Mouse (Mus musculus): ENCODE measurements around the gene Plcb4.

Plcb4 gene

DNA sequence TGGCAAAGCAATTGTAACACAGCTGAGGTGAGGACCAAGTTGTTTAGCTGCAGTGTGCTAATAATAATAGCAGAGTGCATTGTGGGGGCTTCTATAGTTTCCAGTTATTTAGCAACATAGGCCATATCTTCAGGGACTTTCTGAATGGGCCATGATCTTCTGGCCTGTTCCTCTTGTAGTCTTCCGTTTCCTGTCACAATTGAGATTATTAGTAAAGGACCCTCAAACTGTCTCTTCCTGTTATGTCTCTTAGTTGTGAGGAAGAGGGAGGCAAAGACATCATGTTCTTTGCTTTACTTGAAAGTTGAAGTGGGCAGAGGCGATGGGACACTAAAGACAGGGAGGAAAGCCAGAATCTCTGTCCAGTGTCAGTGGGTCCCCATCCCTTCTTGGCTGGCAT, 195.2 kb downstream of the Plcb4 start:
- no peak for DNase-seq (ENCODE audit: low spot score in 2 of 2)

DNA sequence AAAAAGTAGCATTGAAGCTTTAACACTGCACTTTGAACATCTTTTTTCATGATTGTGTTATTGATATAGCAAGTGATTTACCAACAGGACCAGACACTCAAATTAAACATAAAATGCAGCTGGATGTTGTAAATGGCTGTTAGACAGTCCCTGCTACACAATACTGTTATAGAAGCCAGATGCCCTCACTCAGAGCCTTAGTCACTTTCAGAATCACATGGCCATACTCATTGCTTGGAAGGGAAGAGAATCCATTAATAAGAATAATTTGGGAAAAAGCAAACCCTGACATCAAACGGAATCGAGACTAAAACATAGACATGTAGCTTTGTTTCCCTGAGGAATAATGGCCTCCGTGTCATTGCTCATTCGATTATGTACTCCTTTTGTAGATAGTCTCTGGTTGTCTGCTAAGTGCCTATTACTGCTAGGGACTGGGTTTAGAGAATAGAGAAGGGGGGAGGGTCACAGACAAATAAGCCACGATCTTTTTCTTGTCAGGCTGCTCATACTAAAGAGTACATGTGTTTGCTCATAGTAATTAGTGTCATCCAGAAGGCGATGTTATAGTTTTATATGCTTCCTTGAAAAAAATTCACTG, 197.2 kb downstream of the Plcb4 start:
- no peak for DNase-seq (ENCODE audit: low spot score in 2 of 2)

DNA sequence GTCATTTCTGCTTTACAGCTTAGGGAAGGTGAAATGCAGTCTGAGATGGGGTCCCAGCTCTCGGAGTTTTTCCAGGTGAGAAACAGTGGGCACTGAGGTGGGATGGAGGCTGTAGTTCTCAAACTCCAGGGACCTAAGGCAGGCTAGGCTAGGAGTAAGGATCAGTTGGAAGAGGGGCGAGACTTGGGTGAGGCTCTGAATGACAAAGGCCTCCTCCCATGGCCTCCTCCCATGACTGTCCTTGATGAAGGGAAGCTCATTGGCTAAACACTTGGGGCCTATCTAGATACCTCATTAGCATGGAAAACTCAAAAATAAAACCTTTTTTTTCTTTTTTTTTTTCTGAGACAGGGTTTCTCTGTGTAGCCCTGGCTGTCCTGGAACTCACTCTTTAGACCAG, 198.0 kb downstream of the Plcb4 start:
- DNase-seq (ENCODE audit: low spot score in 2 of 2), result no peak

DNA sequence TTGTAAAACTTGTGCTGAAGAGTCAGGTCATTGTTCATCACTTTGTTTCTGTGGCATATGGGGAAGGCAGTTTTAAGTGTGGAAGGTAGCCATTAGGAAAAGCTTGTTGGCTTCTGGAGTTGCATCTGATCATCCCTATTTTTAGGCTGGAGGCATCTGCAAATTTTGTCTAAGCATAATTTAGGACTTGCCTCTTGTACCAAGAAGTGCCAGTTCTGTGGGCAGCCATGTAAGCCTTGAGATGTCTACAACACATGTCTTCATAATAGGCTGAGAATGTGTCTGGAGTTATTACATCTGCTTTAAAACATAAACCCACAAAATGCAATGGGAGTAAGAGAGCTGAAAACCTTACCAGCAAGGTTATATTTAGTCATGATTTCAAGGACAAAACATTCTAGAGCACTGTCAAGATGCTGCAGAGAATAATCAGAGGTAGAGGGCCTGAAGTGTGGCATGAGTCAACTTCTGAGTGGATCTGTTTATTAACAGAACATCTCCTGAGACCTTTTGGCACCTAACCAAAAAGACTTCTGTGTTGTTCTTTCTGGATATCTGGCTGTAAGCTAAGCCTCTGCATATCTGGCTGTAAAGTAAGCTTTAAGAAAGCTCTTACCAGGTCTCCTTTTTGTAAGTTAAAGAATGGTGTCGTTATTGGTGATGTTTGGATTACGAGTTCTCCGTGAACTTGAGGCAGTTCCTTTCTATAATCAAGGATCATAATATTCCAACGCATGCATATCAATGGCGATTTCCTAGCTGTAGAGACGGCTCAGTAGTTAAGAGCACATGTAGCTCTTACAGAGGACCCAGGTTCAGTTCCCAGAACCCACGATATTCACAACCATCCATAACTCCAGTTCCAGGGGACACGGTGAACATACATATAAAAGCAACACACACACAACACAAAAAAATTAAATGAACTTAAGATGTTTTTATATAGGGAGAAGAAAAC, 203.0 kb downstream of the Plcb4 start:
- DNase-seq (ENCODE audit: low spot score in 2 of 2), result no peak

DNA sequence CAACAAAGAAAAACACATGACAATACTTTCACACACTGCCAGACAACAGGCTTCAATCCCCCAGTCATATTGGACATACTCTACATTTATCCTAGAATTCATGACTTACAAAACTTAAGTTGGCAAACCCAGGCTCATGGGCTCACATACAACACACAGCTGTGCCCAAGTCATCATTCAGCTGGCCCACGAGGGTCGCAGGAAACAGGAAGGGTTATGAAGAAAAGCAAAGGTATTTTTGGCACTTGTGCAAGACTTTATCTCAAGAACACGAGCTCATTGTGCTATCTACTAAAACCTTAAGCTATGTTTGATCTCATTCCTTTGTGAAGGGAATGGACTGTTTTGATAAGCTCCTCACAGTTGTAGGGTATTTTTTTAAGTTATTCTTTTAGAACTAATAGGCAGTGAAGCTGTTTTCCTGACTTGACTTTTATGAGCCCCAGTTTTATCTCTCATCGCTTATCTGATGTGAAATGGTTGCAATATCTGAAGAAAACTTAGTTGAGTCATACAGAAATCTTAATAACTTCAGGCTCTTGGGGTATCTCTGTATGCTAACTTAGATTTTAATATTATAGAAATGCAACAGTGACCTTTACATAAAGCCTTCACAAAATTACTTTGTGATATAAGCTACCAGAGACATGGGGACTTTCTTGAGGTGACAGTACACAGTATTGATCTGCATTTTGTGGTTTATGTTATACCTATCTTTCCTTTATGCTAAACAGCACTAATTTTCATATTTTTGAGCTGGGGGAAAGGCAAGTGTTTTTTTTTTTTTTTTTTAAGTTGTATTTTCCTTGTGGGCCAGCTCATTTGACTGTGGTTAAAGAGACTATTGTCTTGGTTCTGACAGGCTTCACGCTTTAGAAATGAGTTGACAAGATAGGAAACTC, 203.9 kb downstream of the Plcb4 start:
- DNase-seq (ENCODE audit: low spot score in 2 of 2), result no peak

DNA sequence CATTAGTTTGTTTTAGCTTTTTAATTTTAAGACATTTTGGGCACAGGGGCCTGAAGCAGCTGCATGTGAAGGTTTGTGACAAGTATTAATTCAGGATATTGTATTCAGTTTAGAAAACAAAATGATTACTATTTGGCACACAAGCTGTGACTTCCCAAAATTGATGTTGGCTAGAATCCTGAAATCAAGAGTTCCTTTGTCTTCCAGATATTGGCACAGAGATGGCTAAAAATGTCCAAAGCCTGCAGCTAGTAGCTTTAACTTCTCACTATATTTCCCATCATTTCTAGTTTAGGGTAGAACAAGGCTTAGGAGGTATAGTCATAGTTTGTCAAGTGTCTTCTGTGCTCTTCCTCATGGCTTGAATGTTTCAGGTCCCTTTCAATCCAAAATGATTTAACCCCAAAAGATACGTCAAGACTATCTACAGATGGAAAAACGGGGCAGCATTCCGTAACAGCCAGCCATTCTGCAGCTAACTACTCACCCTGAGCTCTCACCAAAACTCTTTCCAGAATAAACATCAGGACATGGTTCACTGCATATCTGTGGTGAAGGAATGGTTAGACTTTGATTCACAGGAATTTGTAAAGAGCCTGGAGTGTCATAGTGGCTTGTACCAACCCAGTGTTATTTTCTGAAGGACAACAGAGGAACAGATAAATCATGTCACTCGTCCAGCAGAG, 204.7 kb downstream of the Plcb4 start:
- DNase-seq (ENCODE audit: low spot score in 2 of 2), result no peak

DNA sequence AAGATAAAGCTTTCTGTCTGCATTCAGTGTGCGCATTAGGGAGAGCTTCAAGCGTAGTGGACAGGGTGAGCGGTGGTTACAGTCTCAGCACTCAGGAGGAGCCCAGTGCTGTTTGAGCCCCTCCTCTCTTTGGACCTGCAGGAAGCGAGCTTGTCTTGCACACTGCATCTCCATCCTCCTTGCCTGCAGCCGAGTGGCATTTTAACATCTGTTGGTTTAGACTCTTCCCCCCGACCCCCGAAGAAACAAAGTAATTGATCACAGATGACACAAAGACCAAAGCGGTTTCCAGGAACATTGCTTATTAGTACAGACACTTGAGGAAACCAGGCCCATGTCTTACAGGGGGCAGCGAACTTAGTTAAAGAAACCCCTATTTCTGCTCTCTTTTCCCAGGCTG, 207.6 kb downstream of the Plcb4 start:
- no peak for DNase-seq (ENCODE audit: low spot score in 2 of 2)

DNA sequence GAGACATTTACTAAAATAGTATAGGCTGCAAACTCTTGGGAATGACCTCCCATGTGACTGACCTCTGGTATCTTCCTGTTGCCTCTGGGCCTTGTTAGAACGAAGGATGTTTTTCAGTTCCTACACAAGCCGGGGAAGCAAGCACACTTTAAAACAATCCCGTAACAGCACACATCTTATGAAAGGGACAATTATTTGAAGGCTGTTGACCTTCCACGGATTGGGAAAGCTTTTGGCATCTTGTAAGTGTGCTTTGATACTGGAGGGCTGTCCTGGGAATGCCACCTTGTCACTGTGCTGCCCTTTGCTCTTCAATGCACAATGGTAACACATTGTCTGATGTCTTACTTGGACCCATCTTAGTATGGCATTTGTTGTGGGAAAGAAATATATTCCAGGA, 208.0 kb downstream of the Plcb4 start:
- no peak for DNase-seq (ENCODE audit: low spot score in 2 of 2)

DNA sequence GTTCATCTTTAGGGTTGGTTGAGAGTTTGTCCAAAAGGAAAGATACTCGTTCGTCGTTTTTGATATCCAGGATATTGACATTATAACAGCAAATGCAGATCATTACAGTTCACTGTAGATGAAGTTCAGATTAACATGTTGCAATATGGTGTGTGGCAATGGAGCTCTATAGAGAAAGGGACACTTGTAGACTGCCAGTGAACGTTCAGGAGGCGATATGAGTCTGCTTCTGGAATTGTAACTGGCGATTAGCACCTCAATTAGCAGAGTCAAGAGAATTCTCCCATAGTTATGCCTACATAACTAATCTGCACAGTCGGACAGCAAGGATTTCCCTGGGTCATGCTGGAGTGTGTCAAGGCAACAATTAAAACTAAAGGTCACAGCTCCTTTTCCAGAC, 210.8 kb downstream of the Plcb4 start:
- DNase-seq (ENCODE audit: low spot score in 2 of 2), result no peak

DNA sequence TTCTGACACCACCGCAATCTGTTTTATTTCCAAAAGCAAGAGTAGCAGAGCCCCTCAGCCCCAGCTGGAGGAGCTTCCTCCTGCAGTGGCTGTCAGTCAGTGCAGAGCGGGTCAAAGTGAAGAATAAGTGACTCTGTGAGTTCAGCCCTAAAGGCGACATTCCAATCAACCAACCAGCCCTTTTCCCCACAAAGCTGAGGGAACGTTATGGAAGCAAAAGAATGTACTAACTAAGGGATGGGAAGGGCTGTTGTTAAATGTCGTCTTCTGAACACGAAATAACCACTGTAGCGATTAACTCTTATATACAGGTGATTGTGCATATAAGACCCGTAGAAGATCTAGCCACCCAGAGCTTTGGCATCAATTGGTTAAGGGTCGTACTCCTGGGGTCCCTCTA, 214.3 kb downstream of the Plcb4 start:
- DNase-seq (ENCODE audit: low spot score in 2 of 2), result no peak

DNA sequence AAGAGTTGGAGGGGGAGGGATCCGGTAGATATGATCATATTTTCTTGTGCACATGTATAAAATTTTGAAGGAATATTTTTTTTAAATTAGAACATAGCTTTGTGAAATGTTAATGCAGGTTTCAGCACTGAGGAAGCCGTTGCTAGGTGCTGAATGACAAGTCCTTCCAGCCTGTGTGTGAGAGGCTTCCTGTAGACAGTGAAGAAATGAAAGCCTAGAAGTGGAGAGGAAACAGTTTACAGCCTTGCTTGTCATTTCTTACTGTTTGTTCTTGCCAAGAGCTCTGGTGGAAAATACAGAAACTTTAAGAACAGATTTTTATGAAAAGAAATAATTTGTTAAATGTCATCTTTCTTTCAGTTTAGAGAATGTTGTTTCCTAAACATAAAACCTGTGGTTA, 214.9 kb downstream of the Plcb4 start:
- DNase-seq (ENCODE audit: low spot score in 2 of 2), result no peak

DNA sequence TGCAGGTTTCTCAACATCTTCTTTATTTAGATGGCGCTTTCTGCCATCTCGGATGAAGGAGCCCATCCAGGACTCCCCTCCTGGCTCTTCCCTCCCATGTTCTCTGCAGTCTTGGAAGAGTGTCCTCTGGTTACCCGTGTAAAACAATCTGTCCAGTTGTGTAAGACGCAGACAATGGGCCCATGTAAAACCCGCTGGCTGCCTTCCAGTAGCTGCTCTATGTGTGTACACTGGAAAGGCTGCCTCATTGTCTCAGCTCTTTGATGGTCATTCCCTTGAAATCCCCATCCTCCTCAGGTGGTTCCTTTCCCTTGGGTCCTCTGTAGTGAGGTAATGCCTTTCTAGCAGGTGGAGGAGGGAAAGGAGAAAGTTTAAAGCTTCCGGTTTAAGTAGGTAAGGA, 216.7 kb downstream of the Plcb4 start:
- no peak for DNase-seq (ENCODE audit: low spot score in 2 of 2)

DNA sequence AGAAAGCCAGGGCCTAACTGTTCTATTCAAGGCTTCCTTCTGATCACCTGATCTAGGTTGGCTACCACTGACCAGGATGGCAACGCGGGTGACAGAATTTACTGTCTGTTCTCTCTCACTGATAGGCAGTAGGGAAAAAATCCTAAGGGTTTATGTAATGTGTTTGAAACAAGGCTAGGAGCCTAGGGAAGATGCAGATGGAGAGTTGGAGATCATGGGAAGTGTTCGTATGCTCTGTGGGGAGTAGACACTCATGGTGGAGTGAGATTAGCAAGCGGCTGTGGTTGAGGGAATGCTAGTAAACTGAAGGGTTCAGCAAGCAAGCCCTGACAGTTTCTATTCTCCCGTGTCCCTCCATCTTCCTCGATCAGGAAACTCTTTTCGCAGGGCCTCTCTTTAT, 220.5 kb downstream of the Plcb4 start:
- DNase-seq (ENCODE audit: low spot score in 2 of 2), result no peak

DNA sequence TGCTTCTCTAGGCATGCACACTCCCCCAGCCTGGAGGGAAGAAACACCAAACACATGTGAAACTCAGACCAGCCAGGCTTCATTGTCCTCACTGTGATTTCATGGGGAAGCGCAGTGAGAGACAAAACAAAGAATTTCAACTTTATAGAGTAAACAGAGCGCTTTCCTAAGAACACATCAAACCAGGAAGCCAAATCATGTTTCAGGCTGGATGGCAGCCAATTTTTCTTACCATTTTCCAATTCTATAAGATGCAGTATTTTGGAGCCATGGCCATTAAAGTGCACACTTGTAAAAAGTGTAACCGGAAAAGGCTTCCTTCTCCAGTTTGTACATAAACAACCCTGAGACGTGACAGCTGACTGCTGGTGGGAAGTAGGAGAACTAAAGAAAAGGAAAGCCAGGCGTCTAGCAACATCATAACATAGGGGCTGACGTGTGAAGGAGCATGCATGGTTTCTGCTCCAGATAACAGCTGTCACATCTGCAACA, 221.5 kb downstream of the Plcb4 start:
- no peak for DNase-seq (ENCODE audit: low spot score in 2 of 2)

DNA sequence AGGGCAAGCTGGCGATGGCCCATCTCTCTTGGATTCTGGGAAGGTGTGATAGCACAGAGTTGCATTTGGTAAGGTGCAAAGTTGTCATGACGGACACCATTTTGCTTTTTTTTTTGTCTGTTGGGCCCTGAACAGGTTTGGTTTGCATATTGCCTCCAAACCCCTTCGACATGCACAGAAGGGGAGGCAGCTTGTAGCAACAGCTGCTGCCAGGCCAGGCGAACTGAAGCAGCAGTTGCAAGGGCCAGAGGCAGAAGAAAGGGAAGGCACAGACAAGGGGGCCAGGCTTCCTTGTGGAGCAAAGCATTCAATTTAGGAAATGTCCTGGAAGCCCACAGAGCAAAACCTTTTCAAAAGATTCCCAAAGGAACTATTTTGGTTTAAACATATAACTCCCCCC, 224.5 kb downstream of the Plcb4 start:
- no peak for DNase-seq (ENCODE audit: low spot score in 2 of 2)

DNA sequence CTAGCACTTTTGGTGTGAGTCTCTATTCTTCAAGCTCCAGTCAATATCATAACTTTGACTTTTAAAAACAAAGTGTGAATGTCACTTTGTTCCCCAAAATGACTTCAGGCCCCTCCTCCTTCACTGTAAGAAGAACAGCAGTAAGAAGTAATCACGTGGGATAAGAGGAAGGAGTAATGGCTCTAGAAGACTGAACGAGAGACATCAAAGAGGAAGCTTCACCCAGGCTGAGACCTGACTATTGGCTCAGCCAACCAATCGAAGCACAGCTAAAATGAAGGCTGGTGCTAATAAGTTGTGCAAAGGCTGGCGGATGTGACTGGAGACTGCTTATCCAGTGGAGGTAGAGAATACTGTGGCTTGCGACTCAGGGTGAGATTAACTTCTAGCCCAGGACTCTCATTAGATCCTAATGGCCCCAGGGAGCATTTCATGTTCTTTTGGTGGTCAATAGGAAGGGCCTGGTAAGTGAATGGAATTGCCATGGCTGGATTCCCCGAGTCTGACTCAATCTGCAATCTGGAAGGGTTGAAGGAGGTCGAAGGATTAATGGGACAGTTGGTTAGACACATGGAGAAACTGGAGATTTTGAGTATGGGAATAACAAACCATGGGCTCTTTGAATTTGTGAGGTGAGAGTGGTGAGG, 225.8 kb downstream of the Plcb4 start:
- DNase-seq (ENCODE audit: low spot score in 2 of 2), result no peak

DNA sequence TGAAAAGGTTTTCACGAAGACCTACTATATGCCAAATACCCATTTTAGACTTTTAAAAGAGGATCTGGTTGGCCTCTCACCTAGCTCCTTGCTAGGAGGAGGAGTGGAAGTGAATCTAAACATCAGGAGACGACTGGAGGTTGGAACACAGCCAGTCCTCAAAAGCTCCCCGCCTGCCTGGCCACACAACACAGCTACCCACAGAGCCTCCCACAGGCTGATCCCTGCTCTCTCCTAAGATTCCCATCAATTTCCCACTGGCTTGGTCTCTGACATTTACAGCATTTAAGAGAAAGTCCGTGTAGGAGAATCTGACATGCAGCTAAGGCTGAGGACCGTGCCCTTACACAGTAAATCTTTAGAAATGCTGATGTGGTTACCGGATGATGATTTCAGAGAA, 226.8 kb downstream of the Plcb4 start:
- no peak for DNase-seq (ENCODE audit: low spot score in 2 of 2)

DNA sequence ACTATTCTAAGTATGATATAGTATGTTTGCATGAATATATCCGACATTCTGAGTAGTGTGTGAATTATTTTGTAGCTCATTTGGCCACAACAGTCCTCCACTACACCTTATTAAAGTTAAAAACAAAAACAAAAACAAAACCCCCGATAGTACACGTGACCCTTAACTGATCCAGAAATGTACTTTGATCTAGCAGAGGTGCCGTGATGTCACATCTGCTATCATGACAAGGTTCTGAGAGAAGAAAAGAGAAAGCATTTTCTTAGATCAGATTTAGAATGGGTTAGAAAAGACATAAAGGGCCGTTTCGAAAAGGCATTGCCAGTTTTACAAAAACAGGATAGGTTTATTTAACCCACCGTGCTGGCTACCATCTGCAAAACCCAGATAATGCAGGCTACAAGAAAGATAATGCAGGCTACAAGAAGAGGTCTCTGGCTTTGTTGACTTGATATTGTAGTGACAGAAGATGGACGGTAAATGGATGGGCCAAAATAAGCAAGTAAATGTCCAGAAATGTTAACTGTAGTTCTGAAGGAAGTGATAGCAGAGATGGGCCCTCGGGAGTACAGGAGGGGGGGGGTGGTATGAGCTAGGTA, 227.4 kb downstream of the Plcb4 start:
- DNase-seq (ENCODE audit: low spot score in 2 of 2), result no peak

DNA sequence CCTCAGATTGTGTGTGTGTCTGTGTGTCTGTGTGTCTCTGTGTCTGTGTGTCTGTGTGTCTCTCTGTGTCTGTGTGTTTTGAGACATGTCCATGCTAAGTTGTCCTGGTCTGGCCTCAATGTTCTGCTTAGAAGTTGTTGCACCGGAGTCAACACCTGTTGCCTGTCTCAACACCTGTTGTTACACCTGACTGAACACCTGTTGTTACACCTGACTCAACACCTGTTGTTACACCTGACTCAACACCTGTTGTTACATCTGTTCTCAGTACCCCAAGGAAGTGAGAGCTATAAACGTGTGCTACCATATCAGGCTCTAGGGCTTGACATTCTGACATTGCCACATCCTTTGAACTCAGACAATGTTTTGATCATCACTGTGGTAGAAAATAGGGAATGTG, 229.0 kb downstream of the Plcb4 start:
- DNase-seq (ENCODE audit: low spot score in 2 of 2), result no peak

DNA sequence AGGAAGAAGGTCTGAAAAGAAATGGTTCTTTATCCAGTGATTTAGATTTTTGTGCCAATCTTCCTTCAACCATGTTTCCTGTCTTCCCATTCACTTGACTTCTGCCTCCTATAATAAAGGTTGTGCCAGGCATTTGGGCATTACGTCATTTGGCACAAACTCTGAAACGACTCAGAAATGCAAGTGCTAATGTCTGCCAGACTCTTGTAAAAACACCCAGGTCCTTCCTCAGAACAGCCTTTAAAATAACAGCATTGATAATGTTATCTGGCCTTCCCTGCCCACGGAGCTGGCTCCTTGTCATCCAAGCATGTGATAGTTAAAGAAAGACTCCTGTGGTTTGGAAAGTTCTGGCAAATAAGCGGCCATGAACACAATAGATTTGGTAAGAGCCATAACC, 229.4 kb downstream of the Plcb4 start:
- DNase-seq (ENCODE audit: low spot score in 2 of 2), result no peak

DNA sequence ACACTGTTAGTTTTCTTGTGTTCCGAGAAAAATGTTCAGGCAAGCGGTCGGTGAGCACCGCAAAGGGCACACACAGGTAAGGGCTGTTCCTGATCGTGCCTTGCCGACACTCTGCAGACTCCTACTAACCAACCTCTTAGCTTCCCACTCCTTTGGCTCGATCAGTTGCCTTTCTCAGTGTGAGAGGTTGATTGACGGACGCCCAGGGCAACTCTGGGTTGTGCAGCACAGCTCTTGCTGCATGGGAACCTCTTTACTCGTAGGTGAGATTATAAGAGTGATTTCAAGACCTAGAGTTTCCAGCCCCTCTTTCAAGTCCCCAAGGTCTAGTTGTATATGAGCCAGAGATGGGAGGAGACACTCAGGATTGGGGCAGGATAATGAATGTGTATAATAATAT, 230.0 kb downstream of the Plcb4 start:
- DNase-seq (ENCODE audit: low spot score in 2 of 2), result no peak
